Mouse (Mus musculus) liver, postnatal 0 days (tissue): ENCODE measurements around the gene Apmap.

ENCODE experiments used
- CTCF ChIP-seq: sonication (generic); IDR thresholded peaks from 2 replicates; pipeline ENCODE4 v1.5.1; 2016; ENCODE audit warnings: antibody characterized with exemption, low read depth
- EP300 ChIP-seq: IDR thresholded peaks from 2 replicates; pipeline ENCODE4 v1.6.1; 2016; ENCODE audit warnings: antibody characterized with exemption, low read depth, mild to moderate bottlenecking

- TF ChIP-seq EP300, result no peak
- no peak for TF ChIP-seq CTCF
These were observed 16.6 kb upstream of the Apmap start for GRCm38 (mm10) chr2:150624926-150625325.
